Mouse (Mus musculus) common myeloid progenitor, adult 5-6 weeks (primary cell): ENCODE results near the gene Kcnc1. TPM values are rescaled to one million over a fixed set of nuclear protein-coding genes. Genes with fewer than 3 reads are reported as not detected.

ENCODE experiments used
- ATAC-seq: replicated peaks from 2 replicates; pipeline ENCODE4 v1.8.0; 2016; ENCODE audit warnings: low read depth, mild to moderate bottlenecking, moderate TSS enrichment, inconsistent platforms; ENCODE audit not compliant: poor library complexity, severe bottlenecking
- total RNA-seq: library from RNA; stranded (forward); fragments of 200-1000, 187-1606 nt; gene quantifications from 2 replicates; pipeline ENCODE4 v1.2.3, GENCODE M21; 2017

Kcnc1 gene
- total RNA-seq, 1 experiment from 2014 or later, result 1.1 TPM

DNA sequence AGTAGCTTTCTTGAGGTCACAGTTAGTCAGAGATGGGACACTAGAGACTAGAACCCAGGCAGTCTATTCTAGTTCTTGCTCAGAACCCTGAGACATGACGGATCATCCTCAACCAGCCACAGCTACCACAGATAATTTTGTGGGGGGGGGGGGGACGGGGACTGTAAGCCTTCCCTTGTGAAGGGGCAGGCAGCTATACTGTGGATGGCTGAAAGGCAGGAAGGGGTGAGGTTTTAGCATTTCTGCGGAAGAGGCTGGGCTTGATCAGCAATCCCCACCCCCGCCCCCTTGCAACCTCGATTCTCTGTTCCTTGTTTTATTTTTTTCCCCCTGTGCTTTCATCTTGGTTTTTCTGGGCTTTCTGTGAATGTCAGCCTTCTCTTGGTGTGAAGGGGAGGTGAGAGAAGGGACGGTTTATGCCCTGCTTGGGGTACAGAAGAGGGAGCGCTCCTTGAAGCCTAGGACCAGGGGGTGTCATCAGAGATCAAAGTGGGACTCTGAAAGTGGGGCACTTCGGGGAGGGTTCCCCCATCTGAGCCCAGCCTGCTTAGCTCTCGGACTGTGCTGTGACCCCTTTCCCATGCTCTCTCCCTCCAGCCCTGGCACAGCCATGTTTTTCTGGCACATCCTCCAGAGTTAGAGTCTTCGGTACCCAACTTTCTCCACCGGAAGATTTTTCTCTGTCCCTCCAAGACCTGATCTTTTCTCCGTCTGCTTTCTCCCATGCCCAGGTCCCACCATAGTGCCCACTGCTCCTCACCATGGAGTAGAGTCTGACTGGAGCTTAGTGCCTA lies 2.4 kb upstream of the Kcnc1 start:
- ATAC-seq, result peak; percentile 22; the same call in 1 of the 2 replicates

DNA sequence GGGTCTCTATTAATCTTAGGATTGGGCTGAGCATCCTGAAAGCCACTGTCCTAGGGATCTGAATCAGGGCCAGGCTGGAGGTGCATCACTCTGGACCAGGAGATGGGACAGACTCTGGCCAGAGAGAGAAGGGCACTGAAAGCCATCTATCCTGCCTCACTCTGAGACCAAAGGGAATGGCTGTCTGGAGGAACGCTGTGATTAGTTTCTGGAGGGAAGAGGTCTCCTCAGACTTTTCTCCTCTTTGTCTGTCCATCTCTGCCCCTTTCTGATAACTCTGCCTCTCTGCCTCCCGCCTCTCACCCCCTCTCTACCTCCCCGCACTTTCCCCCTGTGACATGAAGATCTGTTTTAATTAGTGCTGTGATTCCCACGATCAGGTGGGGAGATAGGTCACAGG lies 1.4 kb upstream of the Kcnc1 start:
- ATAC-seq, result no peak

- ATAC-seq, result no peak
Measured at GRCm38 (mm10) chr7:46395571-46395970, 726 bp upstream of the Kcnc1 start.

GRCm38 (mm10) chr7:46396928-46397731 lies 833 bp downstream of the Kcnc1 start:
- ATAC-seq, result no peak

DNA sequence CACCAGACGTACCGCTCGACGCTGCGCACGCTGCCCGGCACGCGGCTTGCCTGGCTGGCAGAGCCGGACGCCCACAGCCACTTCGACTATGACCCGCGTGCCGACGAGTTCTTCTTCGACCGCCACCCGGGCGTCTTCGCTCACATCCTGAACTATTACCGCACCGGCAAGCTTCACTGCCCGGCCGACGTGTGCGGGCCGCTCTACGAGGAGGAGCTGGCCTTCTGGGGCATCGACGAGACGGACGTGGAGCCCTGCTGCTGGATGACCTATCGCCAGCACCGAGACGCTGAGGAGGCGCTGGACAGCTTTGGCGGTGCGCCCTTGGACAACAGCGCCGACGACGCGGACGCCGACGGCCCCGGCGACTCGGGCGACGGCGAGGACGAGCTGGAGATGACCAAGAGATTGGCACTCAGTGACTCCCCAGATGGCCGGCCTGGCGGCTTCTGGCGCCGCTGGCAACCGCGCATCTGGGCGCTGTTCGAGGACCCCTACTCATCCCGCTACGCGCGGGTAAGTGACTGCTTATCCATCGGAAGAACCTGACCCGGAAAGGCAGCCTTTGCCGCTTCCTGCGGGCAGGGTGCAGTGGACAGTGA lies 1.5 kb downstream of the Kcnc1 start:
- no peak for ATAC-seq

DNA sequence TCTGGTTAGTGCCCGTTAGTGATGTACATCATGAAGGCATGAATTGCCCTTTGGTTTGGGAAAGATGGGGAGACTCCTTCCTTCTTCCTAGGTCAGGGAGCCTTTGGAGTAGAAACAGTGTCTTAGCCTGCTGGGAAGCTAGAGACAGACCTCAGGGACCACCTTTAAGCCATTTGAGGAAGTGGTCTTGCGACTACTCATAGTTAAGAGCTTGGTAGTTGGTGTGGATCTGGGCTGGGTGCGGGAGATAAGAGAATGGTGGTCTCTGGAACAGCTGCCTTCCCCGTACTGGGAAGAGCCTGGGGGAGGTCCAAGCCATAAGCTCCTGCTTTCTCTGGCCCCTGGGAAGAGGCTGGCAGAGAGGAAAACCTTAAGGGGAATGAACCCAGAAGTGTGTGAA lies 2.3 kb downstream of the Kcnc1 start:
- peak; percentile 39 for ATAC-seq

DNA sequence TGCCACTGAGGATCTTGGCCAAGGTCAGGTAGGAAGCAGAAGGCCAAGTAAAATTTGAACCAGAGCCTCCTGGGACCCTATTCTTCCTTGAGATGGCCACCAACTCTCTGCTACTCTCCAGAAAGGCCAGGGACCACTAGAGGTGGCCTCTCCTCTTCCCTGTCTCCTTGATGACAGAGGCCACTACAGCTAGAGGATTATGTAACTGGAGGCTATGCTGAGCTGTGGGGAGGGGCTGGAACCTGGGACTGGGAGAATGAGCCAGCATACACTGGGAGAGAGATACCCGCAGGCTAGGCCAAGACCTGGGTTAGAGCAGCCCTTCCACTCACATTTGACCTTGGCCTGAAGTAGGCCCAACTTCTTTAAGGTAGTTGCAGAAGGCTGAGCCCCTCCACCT lies 3.4 kb downstream of the Kcnc1 start:
- no peak for ATAC-seq

DNA sequence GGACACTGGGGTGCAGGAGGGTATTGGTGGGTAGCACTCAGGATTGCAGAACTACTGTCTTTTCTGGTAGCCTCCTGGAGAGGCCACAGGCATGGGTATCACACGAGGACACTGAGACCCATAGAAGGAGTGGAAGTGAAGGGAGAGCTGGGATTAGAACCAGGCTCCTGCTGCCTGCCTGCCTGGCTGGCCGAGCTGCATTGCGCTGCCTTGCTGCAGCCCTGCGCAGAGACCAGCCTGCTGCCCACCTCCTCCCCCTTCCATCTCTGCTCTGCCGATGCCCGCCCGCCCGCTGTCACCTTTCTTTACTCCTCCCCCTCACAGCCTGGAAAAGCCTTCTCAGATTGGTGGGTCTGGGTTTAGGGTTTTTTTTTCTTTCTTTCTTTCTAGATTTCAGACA lies 4.0 kb downstream of the Kcnc1 start:
- ATAC-seq, result no peak

DNA sequence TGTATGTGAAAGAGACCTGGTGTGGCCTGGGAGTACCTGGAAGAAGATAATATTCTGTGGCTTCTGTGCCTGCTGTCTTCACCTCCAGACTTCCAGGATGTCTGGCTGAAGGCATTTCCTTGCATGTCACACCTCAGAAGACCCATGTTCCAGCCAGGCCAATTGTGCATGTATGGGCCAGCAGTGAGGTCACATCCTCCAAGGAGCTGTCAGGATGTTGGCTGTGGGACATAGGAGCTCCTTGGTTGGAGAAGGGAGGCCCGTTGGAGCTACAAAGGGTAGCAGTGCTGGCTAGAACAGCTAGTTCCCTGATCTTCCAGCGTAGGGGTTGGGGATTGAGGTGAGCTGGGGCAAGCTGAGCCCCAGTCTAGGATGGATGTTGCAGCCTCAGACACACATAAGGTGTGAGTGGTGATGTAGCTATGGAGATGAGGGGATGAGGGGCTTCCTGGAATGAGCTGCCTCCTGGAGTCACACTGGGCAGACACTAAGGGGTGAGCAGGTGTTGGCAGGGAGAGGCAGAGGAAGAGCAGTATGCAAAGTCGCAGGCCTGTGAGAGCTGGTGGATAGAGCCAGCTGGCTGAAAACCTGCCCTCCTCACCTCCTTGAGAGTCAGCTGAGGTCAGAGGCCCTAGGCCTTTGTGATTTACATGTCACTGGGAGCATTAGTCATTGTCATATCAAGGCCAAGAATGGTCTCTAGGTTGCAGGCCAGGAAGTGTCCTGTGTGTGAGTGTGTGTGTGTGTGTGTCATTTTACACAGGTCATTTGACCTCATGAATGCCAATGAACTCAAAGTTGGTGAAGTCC lies 5.3 kb downstream of the Kcnc1 start:
- no peak for ATAC-seq

GRCm38 (mm10) chr7:46403616-46404485 lies 7.6 kb downstream of the Kcnc1 start:
- ATAC-seq, result no peak

GRCm38 (mm10) chr7:46404756-46405155 lies 8.5 kb downstream of the Kcnc1 start:
- no peak for ATAC-seq

- no peak for ATAC-seq
Measured at GRCm38 (mm10) chr7:46408606-46409005, 12.3 kb downstream of the Kcnc1 start.

DNA sequence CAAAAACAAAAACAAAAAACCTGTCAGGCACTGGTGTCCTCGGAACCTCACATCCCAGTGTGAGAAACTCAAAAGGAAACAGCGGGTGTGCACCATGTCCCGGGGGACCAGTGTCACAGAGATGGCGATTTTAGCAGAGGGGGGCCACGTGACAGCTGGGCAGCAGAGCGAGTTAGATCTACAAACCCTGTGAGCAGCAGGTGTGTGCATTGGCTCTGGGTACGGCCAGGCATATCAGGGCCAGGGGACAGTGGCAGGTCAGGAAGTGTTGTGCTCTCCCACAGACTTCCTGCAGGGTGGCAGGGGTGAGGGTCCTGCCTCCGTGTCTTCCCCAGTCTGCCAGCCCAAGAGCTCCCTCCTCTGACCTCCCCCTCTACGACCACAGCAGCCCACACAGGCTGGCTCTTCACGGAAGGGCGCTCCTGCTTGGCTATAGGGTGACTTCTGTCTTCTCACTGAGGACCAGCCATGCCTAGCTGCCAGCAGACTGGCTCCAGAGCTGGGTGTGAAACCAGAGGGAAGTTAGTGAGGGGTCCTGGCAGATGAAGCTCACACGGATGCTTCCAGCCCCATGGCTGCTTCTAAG lies 13.0 kb downstream of the Kcnc1 start:
- peak; percentile 57 for ATAC-seq

DNA sequence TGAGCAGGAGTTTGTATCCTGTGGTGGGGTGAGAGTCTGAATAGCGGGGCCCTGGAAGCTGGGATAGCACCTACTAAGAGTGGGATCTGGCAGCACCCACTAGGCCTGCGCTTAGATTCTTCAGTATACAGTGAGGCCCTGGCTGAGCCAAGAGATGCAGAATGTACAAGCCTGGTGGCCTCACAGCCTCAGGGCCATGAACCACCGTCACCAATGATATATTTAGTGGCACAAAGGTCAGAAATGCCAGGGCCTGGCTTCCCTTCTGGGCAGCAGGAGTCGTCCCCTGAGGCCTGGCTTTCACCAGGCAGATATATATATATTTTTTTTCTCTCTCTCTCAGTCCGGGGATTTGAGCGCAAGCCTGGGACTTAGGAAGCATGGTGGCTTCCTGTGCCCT lies 14.4 kb downstream of the Kcnc1 start:
- ATAC-seq, result no peak

DNA sequence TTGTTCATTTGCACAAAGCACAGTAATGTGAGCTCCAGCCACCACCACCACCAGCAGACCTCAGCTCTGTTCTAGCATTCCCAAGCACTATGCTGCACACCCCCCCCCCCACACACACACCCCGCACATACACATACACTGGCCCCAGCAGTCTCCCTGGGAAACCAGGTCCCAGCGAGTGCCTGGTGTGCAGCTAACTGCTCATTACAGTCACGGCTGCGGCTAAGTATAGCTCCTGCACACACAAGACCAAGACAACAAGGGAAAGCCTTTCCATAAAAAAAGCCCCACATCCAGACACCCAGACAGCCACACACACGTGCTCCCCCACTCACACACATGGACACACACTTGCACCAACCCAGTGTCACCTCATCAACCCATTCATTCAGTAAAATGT lies 16.5 kb downstream of the Kcnc1 start:
- ATAC-seq, result no peak

GRCm38 (mm10) chr7:46413959-46414725 lies 17.8 kb downstream of the Kcnc1 start:
- no peak for ATAC-seq

GRCm38 (mm10) chr7:46415818-46416425 lies 19.6 kb downstream of the Kcnc1 start:
- ATAC-seq, result no peak

GRCm38 (mm10) chr7:46417467-46417866 lies 21.2 kb downstream of the Kcnc1 start:
- ATAC-seq, result no peak
